Mouse (Mus musculus): Measurements from ENCODE around the gene Mdh1b. TPM values are rescaled to one million over a fixed set of nuclear protein-coding genes. Genes with fewer than 3 reads are reported as not detected.
A peak's percentile ranks its signal among the peaks of the same experiment; 100 is the strongest.

Gene Mdh1b
- 0.20 and 0.53 TPM in 2 replicates for polyA plus RNA-seq (2012; rRNA removed)

DNA sequence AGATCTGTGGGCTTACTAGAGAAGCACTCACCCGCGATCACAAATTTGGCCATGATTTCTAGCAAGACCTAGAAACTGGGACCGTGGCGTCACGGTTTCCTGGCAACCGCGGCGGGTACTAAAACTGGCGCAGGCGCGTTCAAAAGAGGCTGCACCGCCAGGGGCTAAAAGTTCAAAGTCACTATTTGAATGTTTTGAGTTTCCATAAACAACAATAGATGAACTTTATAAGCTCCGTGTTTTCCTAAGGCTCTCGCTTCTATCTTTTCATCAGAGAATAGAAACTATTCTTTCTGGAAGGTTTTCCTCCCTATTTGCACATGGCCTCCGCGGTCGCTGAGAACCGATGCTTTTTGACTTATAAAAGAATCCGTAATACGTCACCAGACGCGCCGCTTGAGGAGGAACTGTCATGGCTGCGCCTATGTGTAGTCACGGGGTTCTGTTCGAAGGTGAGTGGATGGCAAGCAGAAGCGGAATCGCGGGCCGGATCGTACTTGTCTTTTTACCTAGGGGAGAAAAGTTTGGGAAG is at the start of gene Mdh1b, which contains the start of gene Fastkd2:
Gene Mdh1b, minus strand, starts transcription at position 79 of the 532 bp plus-strand sequence.
Gene Fastkd2, plus strand, starts transcription at position 375 of the 532 bp plus-strand sequence.
- peak; percentile 98 for DNase-seq (ENCODE audit: low read depth)
- TF ChIP-seq CTCF (IDR thresholded peaks at IDR 0.05; ENCODE audit: borderline replicate concordance, extremely low read depth, insufficient read depth, insufficient read length) (peak; percentile 12; the same call in 1 of the 2 replicates), POLR2A (IDR thresholded peaks at IDR 0.05; ENCODE audit: borderline replicate concordance, extremely low read depth, insufficient read depth, insufficient read length, poor library complexity, severe bottlenecking) (no peak)

DNA sequence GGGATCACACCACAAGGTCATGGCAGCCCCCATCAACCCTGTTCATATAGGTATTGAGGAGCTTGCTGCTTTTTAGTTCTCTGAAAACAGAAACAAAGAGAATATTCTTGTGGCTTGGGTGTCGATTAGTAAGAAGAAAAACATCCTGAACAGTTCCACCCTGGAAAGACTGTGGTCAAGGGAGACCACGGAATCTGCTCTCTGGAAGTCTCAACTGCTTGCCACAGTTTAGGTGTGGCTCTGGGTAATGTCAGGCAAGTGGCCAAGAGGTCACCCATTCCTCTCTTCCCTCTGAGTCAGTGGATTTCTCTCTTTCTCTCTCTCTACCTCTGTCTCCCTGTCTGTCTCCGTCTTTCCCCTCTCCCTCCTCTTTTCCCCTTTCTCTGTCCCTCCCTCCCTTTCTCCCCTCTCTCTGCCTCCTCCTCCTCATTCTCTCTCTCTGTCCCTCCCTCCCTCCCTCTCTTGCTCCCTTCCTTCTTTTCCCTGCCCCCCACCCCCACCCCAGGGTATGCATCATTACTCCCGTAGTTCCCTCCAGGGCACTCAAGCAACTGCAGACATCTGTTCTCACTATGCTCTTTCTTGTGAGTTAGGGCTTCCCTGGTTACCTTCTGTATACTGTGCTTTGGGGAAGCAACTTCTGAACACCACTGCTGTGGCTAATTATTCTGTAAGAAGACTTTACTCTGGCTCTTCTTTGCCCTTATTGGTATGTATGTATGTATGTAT is 46.9 kb upstream of the Mdh1b start:
- DNase-seq (ENCODE audit: low read depth), result no peak
- TF ChIP-seq POLR2A (IDR thresholded peaks at IDR 0.05; ENCODE audit: borderline replicate concordance, extremely low read depth, insufficient read depth, insufficient read length, poor library complexity, severe bottlenecking) (no peak), CTCF (IDR thresholded peaks at IDR 0.05; ENCODE audit: borderline replicate concordance, extremely low read depth, insufficient read depth, insufficient read length) (no peak)

- no peak for TF ChIP-seq POLR2A (IDR thresholded peaks at IDR 0.05; ENCODE audit: borderline replicate concordance, extremely low read depth, insufficient read depth, insufficient read length, poor library complexity, severe bottlenecking)
- no peak for TF ChIP-seq CTCF (IDR thresholded peaks at IDR 0.05; ENCODE audit: borderline replicate concordance, extremely low read depth, insufficient read depth, insufficient read length)
- no peak for DNase-seq (ENCODE audit: low read depth)
Measured at GRCm38 (mm10) chr1:63776396-63776795, 46.3 kb upstream of the Mdh1b start.

DNA sequence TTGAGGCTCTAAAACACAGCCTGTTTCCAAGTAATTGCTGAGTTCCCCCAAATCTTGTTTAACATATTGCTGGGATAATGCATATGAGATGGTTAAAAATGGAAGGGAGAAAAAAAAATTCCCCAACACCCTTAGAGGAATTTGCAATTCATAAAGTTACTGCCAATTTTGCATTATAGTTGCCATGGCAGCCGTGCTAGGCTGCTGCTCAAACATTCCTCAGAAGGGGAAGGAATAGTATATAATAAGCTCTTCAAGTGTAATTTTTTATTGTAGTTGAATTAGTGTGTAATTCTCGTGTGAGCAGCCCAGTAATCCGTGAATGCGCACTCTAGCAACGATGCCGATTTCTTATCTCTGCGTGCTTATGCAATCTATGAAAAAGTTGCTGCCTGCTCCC is 40.2 kb upstream of the Mdh1b start:
- DNase-seq (ENCODE audit: low read depth), result peak; percentile 89
- no peak for TF ChIP-seq POLR2A (IDR thresholded peaks at IDR 0.05; ENCODE audit: borderline replicate concordance, extremely low read depth, insufficient read depth, insufficient read length, poor library complexity, severe bottlenecking)
- TF ChIP-seq CTCF (IDR thresholded peaks at IDR 0.05; ENCODE audit: borderline replicate concordance, extremely low read depth, insufficient read depth, insufficient read length), result no peak

DNA sequence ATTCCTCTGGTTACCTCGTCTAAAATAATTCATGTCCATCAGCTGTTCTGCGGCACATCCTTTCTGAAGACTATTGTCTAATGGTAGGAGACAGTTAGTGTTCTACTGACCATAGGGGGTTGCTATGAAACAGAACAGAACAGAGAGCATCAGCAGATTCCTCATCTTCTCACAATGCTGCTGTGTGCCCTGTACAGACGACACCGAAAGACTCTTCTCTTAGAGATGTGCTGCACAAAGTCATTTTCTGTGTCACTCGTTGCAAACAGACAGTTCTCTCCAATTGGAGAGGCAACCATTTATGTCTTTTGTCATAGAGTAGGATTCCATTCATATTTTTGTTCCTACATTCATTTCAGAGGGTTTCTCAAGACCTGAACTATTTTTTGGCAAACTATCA is 39.0 kb upstream of the Mdh1b start, which contains the start of gene 4933402D24Rik:
Gene 4933402D24Rik, minus strand, starts transcription at position 101 of the 400 bp plus-strand sequence.
- TF ChIP-seq POLR2A (IDR thresholded peaks at IDR 0.05; ENCODE audit: borderline replicate concordance, extremely low read depth, insufficient read depth, insufficient read length, poor library complexity, severe bottlenecking) (no peak), CTCF (IDR thresholded peaks at IDR 0.05; ENCODE audit: borderline replicate concordance, extremely low read depth, insufficient read depth, insufficient read length) (no peak)
- DNase-seq (ENCODE audit: low read depth), result no peak

- DNase-seq (ENCODE audit: low read depth), result peak; percentile 54
- TF ChIP-seq CTCF (IDR thresholded peaks at IDR 0.05; ENCODE audit: borderline replicate concordance, extremely low read depth, insufficient read depth, insufficient read length), result no peak
- TF ChIP-seq POLR2A (IDR thresholded peaks at IDR 0.05; ENCODE audit: borderline replicate concordance, extremely low read depth, insufficient read depth, insufficient read length, poor library complexity, severe bottlenecking), result no peak
Measured at GRCm38 (mm10) chr1:63768112-63768511, 38.0 kb upstream of the Mdh1b start.

DNA sequence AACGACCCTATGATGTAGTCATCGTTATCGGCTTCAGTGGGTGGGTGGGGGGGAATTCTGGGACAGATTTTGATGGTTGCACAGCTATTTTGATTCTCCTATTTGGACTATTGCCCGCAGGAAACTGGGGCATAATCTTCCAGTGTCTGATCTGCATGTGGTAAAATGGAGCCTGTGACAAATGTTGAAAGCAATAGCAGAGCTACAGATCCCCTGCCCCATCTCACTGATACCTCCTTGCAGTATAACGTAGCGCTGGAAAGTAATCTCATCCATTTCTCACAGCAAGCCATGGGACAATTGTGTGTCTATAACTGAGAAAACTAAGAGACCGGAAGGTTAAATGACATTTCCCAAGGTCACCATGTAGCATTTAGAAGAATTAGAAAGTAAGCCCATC is 34.3 kb upstream of the Mdh1b start:
- DNase-seq (ENCODE audit: low read depth), result peak; percentile 44
- no peak for TF ChIP-seq POLR2A (IDR thresholded peaks at IDR 0.05; ENCODE audit: borderline replicate concordance, extremely low read depth, insufficient read depth, insufficient read length, poor library complexity, severe bottlenecking)
- no peak for TF ChIP-seq CTCF (IDR thresholded peaks at IDR 0.05; ENCODE audit: borderline replicate concordance, extremely low read depth, insufficient read depth, insufficient read length)

GRCm38 (mm10) chr1:63763881-63764386 is 33.8 kb upstream of the Mdh1b start:
- peak; percentile 87 for DNase-seq (ENCODE audit: low read depth)
- TF ChIP-seq CTCF (IDR thresholded peaks at IDR 0.05; ENCODE audit: borderline replicate concordance, extremely low read depth, insufficient read depth, insufficient read length), result no peak
- no peak for TF ChIP-seq POLR2A (IDR thresholded peaks at IDR 0.05; ENCODE audit: borderline replicate concordance, extremely low read depth, insufficient read depth, insufficient read length, poor library complexity, severe bottlenecking)

- TF ChIP-seq CTCF (IDR thresholded peaks at IDR 0.05; ENCODE audit: borderline replicate concordance, extremely low read depth, insufficient read depth, insufficient read length) (peak; percentile 67; the same call in 1 of the 2 replicates), POLR2A (IDR thresholded peaks at IDR 0.05; ENCODE audit: borderline replicate concordance, extremely low read depth, insufficient read depth, insufficient read length, poor library complexity, severe bottlenecking) (no peak)
- DNase-seq (ENCODE audit: low read depth), result peak; percentile 91
Measured at GRCm38 (mm10) chr1:63763212-63763694, 33.1 kb upstream of the Mdh1b start.

DNA sequence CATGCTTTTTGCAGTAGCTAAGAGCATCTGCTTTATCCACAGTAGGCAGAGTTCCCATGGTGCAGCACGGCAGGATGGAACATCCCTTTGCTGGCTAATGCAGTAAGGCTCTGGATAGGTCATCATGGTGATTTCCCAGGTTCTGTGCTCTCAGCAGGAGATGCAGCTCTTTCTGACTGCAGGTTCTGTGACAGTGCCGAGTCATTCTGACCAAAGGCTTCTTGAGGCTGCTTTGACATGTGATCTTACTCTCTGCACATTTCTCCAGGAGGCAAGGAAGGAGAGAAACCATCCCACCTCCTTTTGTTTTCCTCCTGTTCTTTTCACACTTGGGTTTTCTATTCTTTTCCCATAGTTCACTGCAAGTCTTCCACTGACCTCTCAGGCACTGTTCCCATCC is 25.9 kb upstream of the Mdh1b start:
- DNase-seq (ENCODE audit: low read depth), result no peak
- TF ChIP-seq POLR2A (IDR thresholded peaks at IDR 0.05; ENCODE audit: borderline replicate concordance, extremely low read depth, insufficient read depth, insufficient read length, poor library complexity, severe bottlenecking) (no peak), CTCF (IDR thresholded peaks at IDR 0.05; ENCODE audit: borderline replicate concordance, extremely low read depth, insufficient read depth, insufficient read length) (no peak)

DNA sequence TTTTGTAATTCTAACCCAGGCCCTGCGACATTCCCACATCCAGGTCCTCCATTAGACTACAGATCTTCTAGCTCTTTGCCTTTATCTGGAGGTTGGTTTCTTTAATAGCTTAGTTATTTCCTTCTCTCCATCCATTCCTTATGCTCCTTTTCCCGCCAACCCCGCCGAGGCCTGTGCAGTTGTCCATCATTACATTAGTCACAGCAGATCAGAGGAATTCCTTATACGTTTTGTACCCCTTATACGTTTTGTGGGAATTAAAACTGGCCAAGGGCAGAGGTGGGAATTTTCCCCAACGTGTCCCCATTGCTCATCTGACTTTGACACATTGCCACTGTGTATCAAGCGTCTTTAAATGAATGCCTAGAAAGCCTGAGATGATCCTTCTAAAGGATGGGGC is 322 bp downstream of the Mdh1b start:
- TF ChIP-seq CTCF (IDR thresholded peaks at IDR 0.05; ENCODE audit: borderline replicate concordance, extremely low read depth, insufficient read depth, insufficient read length), result no peak
- TF ChIP-seq POLR2A (IDR thresholded peaks at IDR 0.05; ENCODE audit: borderline replicate concordance, extremely low read depth, insufficient read depth, insufficient read length, poor library complexity, severe bottlenecking), result no peak
- no peak for DNase-seq (ENCODE audit: low read depth)

All from brain, embryonic 14.5 days (tissue).